Mouse (Mus musculus) adrenal gland, postnatal 36 days (tissue): Measurements from ENCODE around the gene Hsd17b14. TPM values are rescaled to one million over a fixed set of nuclear protein-coding genes. Genes with fewer than 3 reads are reported as not detected.
A peak's percentile ranks its signal among the peaks of the same experiment; 100 is the strongest.
"Not testable (repeated sequence)": the region's sequence is repeated elsewhere in the genome, so short reads cannot be mapped to it uniquely, and the experiment has no call there.

ENCODE experiments used
- DNase-seq, 2 experiments: peaks; one replicate each; pipeline ENCODE4 v3.0.0; 2021; ENCODE audit warnings: mixed read lengths in 1 of 2
- long read RNA-seq, 2 experiments: library from polyadenylated mRNA; stranded (forward); transcript quantifications; one replicate each; pipeline ENCODE4 v2.0.0; 2021; ENCODE audit warnings: borderline sequencing depth in 2 of 2
- total RNA-seq, 2 experiments: library from RNA; stranded (reverse); gene quantifications; 2 replicates each; pipeline ENCODE4 v1.2.3; 2021

Gene Hsd17b14
- total RNA-seq: 1 to 10 TPM in 1 of 2 experiments, under 1 TPM in 1; 0.56 to 1.2 TPM
- long read RNA-seq, experiment 1, partial matches to known transcripts: 0 of 2 reads
- long read RNA-seq, experiment 1, other reads (novel, unspliced or antisense): 2 of 2 reads
- long read RNA-seq, experiment 2, partial matches to known transcripts: 1 of 1 reads
- long read RNA-seq, experiment 2, other reads (novel, unspliced or antisense): 0 of 1 reads

DNA sequence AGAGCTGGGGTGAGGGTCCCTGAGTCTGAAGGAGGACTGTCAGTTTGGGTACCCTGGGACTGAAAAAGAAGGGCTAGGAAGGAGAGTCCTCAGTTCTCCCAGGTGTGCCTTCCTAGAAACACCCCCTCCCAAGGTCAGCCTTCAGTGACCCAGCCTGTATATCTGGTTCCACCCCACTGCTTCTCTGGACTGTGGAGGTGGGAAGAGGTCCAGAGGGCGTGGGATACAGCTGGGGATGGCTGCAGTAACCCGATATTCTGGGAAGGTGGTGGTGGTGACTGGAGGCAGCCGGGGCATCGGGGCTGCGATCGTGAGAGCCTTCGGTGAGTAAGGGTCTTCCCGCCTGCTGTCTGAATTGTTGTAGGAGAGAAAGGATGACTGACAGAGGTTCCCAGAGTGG lies at the start of gene Hsd17b14:
Gene Hsd17b14, plus strand, starts transcription at position 150 of the 400 bp plus-strand sequence.
- no peak for DNase-seq

DNA sequence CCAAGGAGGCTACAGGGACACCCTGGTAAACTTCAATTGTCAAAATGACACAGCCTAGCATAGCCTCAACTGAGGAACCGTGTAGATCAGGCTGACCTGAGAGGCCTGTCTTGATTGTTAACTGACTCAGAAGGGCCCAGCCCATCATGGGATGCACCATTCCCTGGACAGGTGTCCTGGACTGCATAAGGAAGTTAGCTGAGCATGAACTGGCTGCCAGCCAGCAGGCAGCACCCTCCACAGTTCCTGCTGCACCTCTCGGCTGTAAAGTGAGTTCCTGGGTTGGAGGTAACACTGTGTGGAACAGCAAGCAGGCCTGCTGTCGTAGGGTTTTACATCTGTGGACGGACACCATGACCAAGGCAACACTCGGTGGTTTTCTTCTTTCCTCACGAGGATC lies 47.1 kb upstream of the Hsd17b14 start:
- no peak for DNase-seq

DNA sequence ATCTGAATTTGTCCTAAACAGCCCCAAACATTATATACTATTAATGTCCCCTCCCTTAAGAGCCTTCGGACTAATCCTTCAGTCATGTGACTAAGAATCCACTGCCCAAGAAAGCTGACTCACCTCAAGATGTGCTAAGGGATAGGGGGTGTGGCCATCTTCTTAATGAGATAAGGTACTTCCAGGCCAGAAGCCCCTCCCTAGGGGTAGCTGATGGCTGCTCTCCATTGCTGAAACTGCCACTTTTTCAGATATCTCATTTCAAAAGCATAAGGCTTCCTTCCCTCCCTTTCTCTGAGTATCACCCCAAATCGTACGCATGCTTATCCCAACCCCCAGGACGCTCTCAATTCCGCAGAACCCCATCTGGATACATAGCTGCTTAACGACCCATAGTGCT lies 46.1 kb upstream of the Hsd17b14 start:
- DNase-seq: no peak

DNA sequence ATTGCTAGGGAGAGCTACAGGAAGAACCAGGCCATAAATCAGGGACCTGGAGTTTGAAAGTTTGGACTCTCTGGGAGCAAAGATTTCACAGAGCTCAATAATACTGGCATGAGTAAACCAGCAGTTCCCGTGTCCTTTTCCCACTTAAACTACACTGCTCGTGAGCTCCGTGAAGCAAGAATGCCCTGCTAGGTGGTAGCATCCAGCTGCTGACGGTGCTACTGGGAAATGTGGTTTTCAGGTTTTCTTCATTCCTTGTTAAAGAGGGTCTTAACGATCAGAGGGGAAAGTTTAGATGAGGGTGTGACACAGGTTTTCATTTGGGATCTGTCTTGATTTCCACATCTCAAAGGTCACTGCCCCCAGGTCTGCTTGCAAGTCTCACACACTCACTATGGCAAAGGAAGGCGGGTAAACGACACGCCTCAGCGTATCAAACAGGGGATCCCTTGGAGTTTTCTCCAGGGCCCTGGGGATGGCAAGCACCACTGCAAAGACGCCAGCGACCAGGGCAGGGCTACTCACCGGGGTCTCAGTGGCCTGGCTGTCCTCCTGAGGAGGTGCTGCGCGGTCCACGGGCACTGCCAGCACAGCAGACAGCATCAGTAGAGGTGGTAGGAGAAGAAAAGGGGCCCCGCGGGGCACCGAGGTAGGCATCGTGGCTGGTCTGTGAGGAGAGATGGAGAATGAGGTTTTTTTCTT lies 45.4 kb upstream of the Hsd17b14 start:
- DNase-seq: no peak

DNA sequence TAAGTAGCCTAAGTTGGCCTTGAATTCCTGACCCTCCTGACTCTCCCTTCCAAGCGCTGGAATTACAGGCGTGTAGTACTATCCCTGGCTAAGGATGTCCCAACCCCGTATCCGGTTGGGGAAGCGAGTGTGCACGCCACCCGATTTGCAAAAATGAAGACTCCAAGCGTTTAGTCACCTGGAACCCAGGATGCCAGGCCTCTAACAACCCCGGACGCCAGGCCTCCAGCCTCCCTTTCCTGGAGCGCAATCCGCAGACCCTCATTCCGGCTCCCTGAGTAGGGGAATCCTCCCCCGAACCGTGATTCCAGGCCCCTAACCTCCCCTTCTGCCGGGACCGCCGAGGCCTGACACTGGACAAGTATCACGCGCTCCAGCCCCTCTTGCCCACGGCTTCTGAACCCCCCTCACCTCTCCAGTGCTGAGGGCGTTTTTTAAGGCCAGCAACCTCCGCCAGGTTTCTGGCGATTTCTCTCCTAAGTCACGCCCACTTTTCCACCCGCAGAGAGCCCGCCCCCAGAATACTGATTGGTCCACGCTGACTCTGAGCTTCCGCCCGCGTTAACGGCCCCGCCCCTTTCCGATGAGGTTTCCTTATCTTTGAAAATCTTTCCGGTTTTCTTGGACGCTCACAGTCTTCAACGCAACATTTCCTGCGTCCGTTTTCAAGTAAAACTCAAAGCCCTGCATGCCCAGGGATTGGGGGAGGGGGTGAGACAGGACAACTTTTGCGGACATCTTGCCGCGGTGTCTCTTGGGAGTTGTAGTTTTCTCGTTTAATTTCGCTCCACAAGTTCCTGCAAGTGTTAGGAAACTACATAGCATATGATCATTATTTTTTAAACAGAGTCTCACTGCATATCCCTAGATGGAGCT lies 44.5 kb upstream of the Hsd17b14 start, which contains the start of gene Nucb1:
Gene Nucb1, minus strand, starts transcription at position 495 of the 876 bp plus-strand sequence.
- peak; percentile 93 to 95 for DNase-seq

DNA sequence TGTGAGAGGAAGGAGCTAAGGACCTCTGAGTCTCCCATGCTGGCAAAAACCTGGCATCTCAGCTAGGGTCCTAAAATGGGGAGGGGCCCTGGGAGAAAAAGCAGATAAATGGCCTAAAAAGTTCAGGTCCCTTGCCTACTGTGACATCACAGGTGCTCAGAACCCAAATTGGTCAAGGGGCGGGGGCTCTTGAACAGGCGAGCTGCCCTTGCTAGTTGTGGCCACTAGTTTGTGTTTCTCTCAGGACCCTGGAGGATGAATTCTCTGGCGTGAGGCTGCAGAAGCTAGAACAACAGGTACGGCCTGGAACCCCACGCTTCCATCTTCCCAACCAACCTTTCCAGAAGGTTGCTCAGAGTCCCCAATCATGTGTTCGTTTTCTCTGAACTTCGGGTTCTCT lies 40.3 kb upstream of the Hsd17b14 start:
- DNase-seq: no peak

DNA sequence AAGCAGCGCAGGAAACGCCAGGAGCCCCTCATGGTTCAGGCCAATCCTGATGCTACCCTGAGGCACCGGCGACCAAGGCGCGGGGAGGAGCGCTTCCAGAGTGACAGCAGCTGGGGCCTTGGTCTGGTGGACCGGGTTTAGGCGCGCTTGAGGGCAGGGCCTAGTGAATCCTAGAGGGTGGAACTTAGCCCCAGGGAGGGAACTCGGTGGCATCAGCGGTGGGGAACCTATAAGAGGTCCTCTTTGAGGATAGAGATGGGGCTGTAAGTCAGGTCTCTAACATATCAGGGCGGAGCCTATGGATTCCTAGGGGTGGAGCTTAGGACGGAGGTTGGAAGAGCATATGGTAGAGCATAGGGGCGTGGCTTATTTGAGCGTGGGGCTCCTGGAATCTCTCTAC lies 39.3 kb upstream of the Hsd17b14 start:
- no peak for DNase-seq

DNA sequence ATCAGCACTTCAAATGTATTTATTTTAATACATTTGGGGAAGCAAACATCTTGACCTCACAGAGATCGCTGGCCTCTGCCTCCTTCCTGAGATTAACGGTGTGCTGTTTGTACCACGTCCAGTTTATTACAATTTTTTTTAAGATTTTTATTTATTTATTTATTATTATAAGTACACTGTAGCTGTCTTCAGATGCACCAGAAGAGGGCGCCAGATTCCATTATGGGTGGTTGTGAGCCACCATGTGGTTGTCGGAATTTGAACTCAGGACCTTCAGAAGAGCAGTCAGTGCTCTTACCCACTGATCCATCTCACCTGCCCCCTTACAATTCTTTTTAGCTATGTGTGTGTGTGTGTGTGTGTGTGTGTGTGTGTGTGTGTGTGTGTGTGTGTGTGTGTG lies 37.8 kb upstream of the Hsd17b14 start:
- not testable (repeated sequence) for DNase-seq

DNA sequence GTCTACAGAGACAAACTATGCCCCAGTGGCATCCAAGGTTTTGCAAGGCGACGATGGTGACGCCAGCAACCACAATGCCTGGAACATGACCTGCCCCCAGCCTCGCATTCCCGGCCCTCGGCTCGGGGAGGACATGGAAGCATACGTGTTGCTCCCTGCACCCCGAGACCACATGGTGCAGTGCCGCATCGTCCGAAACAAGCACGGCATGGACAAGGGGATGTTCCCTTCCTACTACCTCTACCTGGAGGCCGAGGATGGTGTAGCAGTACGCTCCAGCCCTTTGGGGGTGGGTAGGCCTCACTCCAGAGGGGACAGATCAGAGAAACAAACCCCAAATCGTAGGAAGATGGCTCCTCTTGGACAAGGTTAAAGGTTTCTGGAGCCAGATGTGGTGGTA lies 36.1 kb upstream of the Hsd17b14 start:
- no peak for DNase-seq

DNA sequence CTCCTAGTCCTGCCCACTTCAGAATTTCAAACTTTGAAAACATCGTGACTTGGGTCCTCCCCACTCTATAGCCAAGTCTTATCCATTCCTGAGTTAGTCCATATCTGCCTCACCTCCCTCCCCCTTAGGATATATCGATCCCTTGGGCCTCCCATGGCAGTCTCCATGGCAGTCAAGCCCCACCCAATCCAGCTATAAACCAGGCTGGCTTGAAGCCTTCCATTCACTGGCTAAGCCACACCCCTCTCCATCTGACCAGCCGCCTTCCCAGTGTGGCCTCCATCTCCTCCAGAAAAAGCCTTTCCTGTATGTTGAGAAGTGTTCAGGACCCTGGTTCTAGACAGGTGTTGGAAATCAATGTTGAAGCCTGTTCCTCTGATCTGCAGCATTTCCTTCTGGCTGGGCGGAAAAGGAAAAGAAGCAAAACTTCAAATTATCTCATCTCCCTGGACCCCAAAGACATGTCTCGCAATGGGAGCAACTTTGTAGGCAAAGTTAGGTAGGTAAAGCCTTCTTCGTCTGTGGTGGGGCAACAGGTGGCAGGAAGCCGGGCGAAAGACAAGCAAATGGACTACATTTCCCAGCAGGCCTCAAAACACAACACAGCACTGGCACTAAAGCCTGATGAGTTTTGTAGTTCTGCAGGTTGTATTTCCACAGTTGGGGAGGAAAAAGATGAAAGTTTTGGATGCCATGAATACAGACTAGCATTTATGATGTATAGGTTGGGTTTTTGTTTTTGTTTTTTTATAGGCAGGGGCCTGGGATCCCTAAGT lies 35.2 kb upstream of the Hsd17b14 start:
- DNase-seq: no peak

DNA sequence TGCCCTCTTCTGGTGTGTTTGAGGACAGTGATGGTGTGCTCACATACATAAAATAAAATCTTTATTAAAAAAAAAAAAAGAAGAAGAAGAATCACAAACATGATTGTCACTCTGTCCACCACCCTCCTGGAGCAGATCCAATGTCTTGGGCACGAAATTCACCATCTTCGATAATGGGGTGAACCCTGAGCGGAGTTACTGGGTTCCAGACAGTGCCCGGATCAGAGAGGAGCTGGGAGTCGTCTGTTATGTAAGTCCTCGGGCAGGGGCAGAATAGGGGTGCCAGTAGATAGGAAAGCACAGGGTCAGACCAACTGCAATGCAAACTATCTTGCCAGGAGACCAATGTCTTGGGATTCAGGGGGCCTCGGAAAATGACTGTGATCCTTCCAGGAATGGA lies 34.1 kb upstream of the Hsd17b14 start:
- no peak for DNase-seq

DNA sequence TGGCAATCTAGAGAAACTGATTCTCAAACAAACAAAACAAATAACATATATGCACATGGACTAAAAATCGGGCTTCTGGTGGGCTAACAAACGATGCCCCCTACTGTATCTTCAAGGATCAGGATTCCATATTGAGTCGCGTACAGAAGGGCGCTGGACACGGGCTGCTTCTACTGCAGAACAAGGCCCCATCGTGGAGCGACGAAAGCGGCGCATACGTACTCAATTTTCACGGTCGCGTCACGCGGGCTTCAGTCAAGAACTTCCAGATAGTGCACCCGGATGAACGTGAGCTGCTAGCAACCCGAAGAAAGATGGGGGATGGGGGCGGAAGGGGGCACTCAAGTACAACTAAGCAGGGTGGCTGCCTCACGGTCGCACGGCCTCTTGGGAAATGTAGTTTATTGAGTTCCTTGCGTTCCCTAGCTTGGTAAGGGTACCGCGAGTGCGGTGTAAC lies 32.9 kb upstream of the Hsd17b14 start:
- DNase-seq: peak; percentile 87 to 94

DNA sequence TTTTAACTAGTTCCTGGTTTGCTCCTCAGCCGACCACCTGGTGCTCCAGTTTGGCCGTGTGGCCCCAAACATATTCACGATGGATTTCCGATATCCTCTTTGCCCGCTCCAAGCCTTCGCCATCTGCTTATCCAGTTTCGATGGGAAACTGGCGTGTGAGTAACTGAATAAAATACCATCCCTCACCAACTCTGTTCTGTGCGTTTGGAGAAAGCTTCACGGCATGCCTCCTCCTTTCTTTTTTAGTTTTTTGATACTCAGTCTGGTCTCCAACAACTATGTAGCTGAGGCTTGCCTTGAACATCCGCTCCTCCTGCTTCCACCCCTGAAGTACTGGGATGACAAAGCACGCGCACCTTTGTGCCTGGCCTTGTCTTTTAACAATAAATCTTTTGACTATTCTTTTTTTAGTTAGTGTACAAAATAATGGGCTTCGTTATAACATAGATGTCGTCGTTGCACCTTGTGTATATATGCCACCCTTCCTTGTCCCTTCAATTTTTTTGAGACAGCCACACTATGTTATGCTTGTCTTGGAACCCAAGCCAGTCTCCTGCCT lies 32.4 kb upstream of the Hsd17b14 start:
- DNase-seq: no peak

DNA sequence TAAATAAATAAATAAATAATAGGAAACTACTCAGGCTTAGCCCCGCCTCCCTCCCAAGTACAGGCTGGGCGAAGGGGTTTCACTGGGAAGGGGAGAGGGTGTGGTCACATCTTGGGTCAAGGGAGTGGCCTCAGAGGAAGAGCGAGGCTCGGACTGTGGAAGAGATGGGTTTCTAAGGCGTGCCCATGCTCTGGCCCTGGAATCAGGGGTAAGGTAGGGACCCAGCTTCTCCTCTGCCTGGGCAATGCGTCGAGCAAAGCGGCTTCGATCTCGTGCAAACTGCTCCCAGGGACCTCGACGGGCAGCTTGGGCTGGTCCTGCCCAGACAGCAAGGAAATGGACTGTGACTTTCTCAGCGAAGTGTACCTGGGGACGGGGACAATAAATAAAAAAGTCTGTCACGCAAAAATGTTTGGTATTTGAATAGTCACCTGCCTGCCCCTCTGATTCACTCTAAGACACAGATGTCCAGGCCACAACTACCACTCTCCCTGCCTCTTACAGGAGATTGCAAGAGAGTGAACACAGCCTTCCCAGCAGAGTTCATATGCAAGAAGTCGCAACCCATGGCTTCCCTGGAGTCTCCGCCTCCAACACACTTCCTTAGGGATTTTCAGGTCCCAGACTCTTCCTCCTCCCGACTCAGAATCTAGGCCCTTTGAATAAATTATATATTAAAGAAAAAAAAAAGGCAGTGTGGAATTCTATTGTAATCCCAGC lies 31.6 kb upstream of the Hsd17b14 start:
- DNase-seq: no peak

DNA sequence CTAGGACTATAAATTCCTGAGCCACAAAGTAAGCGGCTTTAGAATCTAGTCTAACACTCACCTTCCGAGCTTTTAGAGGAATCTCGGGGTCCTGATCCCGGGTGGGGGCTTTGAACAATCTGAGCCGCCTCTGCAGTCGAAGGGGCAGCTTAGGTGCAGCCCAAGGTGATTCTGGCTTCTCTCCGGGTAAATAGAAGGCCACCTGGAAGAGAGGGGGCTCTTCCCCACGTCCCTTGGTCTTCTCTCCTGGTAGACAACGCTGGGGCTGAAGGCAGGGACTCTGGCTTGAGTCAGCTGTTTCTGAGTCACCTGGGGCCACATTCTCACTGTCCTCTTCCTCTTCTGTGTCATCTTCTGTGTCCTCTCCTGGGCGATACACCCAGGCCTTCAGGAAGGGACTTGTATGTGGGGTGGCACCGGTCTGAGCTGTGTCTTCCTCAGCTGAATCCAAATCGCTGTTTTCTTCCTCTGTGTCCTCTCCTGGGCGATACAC lies 31.0 kb upstream of the Hsd17b14 start:
- DNase-seq: no peak

DNA sequence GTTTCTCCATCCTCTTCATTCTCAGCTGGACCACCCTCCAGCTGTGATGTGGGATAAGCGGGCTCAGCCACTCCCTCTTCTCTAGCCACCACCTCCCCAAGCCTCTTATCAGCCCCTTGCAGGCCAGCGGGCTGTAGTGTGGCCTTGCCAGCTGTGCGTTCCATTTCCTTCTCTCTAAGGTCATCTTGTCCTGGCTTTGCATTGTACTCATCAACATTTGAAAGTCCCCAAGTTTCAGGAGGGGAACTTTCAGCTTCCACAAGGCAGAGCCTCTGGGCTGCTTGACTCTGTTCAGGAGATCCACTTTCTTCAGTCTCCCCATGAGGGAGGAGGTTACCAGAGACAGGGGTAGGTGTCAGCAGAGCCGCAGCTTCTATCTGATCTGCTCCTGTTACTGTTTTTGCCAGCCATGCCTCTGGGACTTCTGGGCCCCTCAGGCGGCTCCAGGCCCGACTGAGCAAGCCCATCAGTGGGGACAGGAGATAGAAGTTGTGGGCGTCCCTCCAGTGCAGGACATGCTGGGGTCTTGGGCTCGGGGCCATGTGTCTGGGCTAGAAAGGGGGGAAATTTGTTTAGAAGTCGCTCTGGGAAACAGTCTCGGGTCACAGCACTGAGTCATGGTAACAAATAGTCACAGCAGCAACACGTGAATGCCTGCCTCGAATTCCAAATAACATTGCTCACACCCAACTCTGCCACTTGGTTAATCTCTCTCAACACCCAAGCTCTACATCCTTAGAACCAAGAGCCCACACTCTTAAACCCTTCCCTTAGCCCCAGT lies 29.7 kb upstream of the Hsd17b14 start:
- peak; percentile 53 to 56 for DNase-seq

DNA sequence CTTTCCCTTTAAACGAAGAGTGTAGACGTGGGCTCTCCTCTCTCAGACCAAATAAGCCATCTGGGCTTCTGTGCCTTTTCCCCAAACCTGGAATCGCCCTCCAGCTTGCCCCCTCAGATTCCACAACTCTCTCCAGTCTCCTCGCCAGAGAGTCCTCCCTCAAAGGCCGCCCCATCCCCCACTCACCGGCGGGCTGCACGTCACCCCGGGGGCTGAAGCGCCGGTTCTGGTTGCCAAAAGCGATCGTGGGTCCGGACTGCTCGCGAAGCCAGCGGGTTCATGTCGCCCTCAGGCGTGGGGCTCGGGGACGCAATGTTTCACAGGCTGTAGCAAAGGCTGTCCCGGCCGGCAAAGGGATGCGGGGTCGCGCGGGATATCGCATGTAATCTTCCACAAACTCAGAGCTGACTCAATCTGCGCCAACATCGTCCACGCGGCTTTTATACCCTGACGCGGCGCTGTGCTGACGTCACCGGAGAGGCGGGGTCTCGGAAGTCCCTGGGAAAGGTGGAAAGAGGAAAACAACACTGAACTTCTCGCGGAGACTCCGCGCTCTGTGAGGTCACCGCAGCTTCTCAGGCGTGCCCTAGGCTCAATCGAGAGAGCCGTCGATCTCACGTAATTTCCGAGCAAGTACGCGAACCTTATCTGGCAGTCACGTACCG lies 28.8 kb upstream of the Hsd17b14 start, which contains the start of the genes Ppp1r15a and Plekha4:
Gene Ppp1r15a, minus strand, starts transcription at position 460 of the 665 bp plus-strand sequence.
Gene Plekha4, plus strand, starts transcription at position 522 of the 665 bp plus-strand sequence.
- DNase-seq: peak; percentile 95 to 96

DNA sequence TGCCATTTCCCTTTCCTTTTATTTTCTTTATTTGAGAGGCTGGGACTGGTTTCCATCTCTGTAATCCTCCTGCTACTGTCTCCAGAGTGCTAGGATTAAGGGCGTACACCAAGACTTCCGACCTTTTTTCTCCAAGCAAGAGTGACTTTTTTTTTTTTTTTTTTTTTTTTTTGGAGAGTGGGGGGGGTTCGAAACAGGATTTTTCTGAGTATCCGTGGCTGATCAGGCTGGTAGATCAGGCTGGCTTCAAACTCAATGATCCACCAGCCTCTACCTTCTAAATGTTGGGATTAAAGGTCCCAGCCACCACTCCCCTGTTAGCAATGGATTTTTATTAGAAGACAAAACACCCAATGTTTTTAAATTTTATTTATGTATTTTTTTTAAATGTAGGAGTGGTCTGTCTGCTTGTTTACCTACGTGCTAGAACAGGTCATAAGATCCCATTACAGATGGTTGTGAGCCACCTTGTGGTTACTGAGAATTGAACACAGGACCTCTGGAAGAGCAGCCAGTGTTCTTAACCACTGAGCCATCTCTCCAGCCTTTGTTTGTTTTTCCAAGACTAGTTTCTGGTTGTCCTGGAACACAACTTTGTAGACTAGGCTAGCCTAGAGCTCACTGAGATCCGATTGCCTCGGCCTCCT lies 28.1 kb upstream of the Hsd17b14 start:
- no peak for DNase-seq

DNA sequence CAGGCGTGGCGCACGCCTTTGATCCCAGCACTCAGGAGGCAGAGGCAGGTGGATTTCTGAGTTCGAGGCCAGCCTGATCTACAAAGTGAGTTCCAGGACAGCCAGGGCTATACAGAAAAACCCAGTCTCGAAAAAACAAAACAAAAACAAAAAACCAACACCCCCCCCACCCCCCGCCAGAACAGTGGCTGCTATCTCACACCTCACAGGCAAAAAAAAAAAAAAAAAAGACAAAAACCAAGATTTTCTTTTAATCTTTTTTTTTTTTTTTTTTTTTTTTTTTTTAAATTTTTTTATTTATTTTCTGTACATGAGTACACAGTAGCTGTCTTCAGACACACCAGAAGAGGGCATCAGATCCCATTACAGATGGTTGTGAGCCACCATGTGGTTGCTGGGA lies 27.5 kb upstream of the Hsd17b14 start:
- DNase-seq: not testable (repeated sequence)
